Mouse (Mus musculus): ENCODE data around the gene Ovol1. TPM values are rescaled to one million over a fixed set of nuclear protein-coding genes. Genes with fewer than 3 reads are reported as not detected.

The Ovol1 gene
- polyA plus RNA-seq, 1 experiment from 2014 or later: 0.18 TPM

GRCm38 (mm10) chr19:5571831-5572230 lies 11.4 kb upstream of the Ovol1 start:
- Histone ChIP-seq H3K4me3 (ENCODE audit: low read depth, low read length) (no peak overlapping the region), H3K9me3 (ENCODE audit: control insufficient read depth, low read length) (no peaks in the 10 kb centered on the region), H3K4me1 (ENCODE audit: control insufficient read depth, insufficient read depth, low read length) (peaks cover 6% of the 10 kb centered on the region), H3K36me3 (ENCODE audit: control insufficient read depth, insufficient read depth, low read length) (no peaks in the 10 kb centered on the region), H3K27ac (ENCODE audit: low read depth, low read length) (no peak overlapping the region), H3K4me2 (no peak overlapping the region), H3K9ac (ENCODE audit: low read length) (no peak overlapping the region), H3K27me3 (ENCODE audit: control insufficient read depth, insufficient read depth, low read length) (no peaks in the 10 kb centered on the region; the same call in 1 of the 2 replicates)
- DNase-seq (ENCODE audit: low spot score, missing footprints) (no peak), ATAC-seq (ENCODE audit: low FRiP score) (no peak)
- 75% methylated on average over 5 of the region's 5 CpGs for WGBS

- H3K36me3 ChIP-seq (ENCODE audit: control insufficient read depth, insufficient read depth, low read length): no peaks in the 10 kb centered on the region
- no peak overlapping the region for H3K4me2 ChIP-seq
- ATAC-seq (ENCODE audit: low FRiP score) (no peak), DNase-seq (ENCODE audit: low spot score, missing footprints) (no peak)
- peaks cover 6% of the 10 kb centered on the region for H3K4me1 ChIP-seq (ENCODE audit: control insufficient read depth, insufficient read depth, low read length)
- 91% methylated on average over 32 of the region's 32 CpGs for WGBS
- H3K9ac ChIP-seq (ENCODE audit: low read length): no peak overlapping the region
- H3K27ac ChIP-seq (ENCODE audit: low read depth, low read length): no peak overlapping the region
- no peaks in the 10 kb centered on the region for H3K9me3 ChIP-seq (ENCODE audit: control insufficient read depth, low read length)
- peaks cover 7% of the 10 kb centered on the region for H3K27me3 ChIP-seq (ENCODE audit: control insufficient read depth, insufficient read depth, low read length)
- no peak overlapping the region for H3K4me3 ChIP-seq (ENCODE audit: low read depth, low read length)
Observed at GRCm38 (mm10) chr19:5570353-5571246, 10.2 kb upstream of the Ovol1 start.

- Histone ChIP-seq H3K9me3 (ENCODE audit: control insufficient read depth, low read length) (no peaks in the 10 kb centered on the region), H3K27me3 (ENCODE audit: control insufficient read depth, insufficient read depth, low read length) (peaks cover 7% of the 10 kb centered on the region), H3K36me3 (ENCODE audit: control insufficient read depth, insufficient read depth, low read length) (no peaks in the 10 kb centered on the region), H3K27ac (ENCODE audit: low read depth, low read length) (no peak overlapping the region), H3K4me2 (no peak overlapping the region), H3K4me3 (ENCODE audit: low read depth, low read length) (no peak overlapping the region), H3K4me1 (ENCODE audit: control insufficient read depth, insufficient read depth, low read length) (peaks cover 6% of the 10 kb centered on the region), H3K9ac (ENCODE audit: low read length) (no peak overlapping the region)
- 91% methylated on average over 10 of the region's 10 CpGs for WGBS
- ATAC-seq (ENCODE audit: low FRiP score) (no peak), DNase-seq (ENCODE audit: low spot score, missing footprints) (no peak)
Observed at GRCm38 (mm10) chr19:5569521-5569920, 9.1 kb upstream of the Ovol1 start.

GRCm38 (mm10) chr19:5568470-5569140 lies 8.2 kb upstream of the Ovol1 start:
- Histone ChIP-seq H3K27ac (ENCODE audit: low read depth, low read length) (no peak overlapping the region), H3K27me3 (ENCODE audit: control insufficient read depth, insufficient read depth, low read length) (peaks cover 11% of the 10 kb centered on the region)
- ATAC-seq (ENCODE audit: low FRiP score): peak; percentile 41; the same call in 1 of the 2 replicates

GRCm38 (mm10) chr19:5567534-5568469 lies 7.4 kb upstream of the Ovol1 start, which contains the start of gene Ap5b1:
Ap5b1 (plus strand) TSS chr19:5568025.
- Histone ChIP-seq H3K27me3 (ENCODE audit: control insufficient read depth, insufficient read depth, low read length) (peaks cover 14% of the 10 kb centered on the region), H3K4me1 (ENCODE audit: control insufficient read depth, insufficient read depth, low read length) (peaks cover 6% of the 10 kb centered on the region), H3K4me2 (peak within 1 kb of the TSS; percentile 88), H3K27ac (ENCODE audit: low read depth, low read length) (peak within 1 kb of the TSS; percentile 68), H3K36me3 (ENCODE audit: control insufficient read depth, insufficient read depth, low read length) (no peaks in the 10 kb centered on the region), H3K9me3 (ENCODE audit: control insufficient read depth, low read length) (no peaks in the 10 kb centered on the region), H3K4me3 (ENCODE audit: low read depth, low read length) (peak within 1 kb of the TSS; percentile 78), H3K9ac (ENCODE audit: low read length) (peak within 1 kb of the TSS; percentile 76)
- WGBS: under 1% methylated on average over 99 of the region's 102 CpGs
- DNase-seq (ENCODE audit: low spot score, missing footprints) (peak; percentile 99), ATAC-seq (ENCODE audit: low FRiP score) (peak; percentile 89)

More at GRCm38 (mm10) chr19:5568470-5569140, 8.2 kb upstream of the Ovol1 start:
- Histone ChIP-seq H3K4me1 (ENCODE audit: control insufficient read depth, insufficient read depth, low read length) (peaks cover 6% of the 10 kb centered on the region), H3K4me2 (peak overlapping the region; percentile 88), H3K9me3 (ENCODE audit: control insufficient read depth, low read length) (no peaks in the 10 kb centered on the region), H3K36me3 (ENCODE audit: control insufficient read depth, insufficient read depth, low read length) (no peaks in the 10 kb centered on the region), H3K9ac (ENCODE audit: low read length) (0 out of 2 replicates have a peak overlapping the region, but pooled peaks have one; percentile 4), H3K4me3 (ENCODE audit: low read depth, low read length) (peak overlapping the region; percentile 78)
- WGBS: 10% methylated on average over 27 of the region's 27 CpGs
- DNase-seq (ENCODE audit: low spot score, missing footprints): peak; percentile 98

- DNase-seq (ENCODE audit: low spot score, missing footprints) (peak; percentile 98), ATAC-seq (ENCODE audit: low FRiP score) (peak; percentile 41)
- peak overlapping the region; percentile 88 for H3K4me2 ChIP-seq
- no peaks in the 10 kb centered on the region for H3K36me3 ChIP-seq (ENCODE audit: control insufficient read depth, insufficient read depth, low read length)
- peaks cover 6% of the 10 kb centered on the region for H3K4me1 ChIP-seq (ENCODE audit: control insufficient read depth, insufficient read depth, low read length)
- WGBS: 2% methylated on average over 26 of the region's 26 CpGs
- peak overlapping the region; percentile 68; the same call in 1 of the 2 replicates for H3K27ac ChIP-seq (ENCODE audit: low read depth, low read length)
- peak overlapping the region; percentile 76 for H3K9ac ChIP-seq (ENCODE audit: low read length)
- no peaks in the 10 kb centered on the region for H3K9me3 ChIP-seq (ENCODE audit: control insufficient read depth, low read length)
- H3K27me3 ChIP-seq (ENCODE audit: control insufficient read depth, insufficient read depth, low read length): peaks cover 20% of the 10 kb centered on the region
- peak overlapping the region; percentile 78 for H3K4me3 ChIP-seq (ENCODE audit: low read depth, low read length)
Observed at GRCm38 (mm10) chr19:5567180-5567533, 6.7 kb upstream of the Ovol1 start.

DNA sequence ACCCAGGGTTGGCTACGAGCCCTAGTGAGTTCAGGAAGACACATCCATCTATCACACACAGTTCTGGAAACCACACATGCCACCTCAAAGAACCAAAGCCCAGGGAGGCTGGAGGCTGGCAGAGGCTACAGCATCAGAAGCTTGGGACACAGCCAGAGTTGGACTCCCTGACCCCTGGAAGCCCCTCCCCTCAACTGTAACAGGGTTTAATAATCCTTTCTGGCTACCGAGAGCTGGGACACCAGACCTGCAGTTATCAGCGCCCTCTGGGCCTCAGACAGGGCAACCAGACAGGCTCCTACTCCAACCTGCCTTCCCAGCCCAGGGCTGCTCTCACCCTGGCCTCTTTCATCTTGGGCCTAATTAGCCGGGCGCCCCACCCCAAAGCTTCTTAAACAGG lies 5.9 kb upstream of the Ovol1 start:
- no peak overlapping the region for H3K27ac ChIP-seq (ENCODE audit: low read depth, low read length)
- WGBS: 62% methylated on average over 5 of the region's 5 CpGs
- H3K4me3 ChIP-seq (ENCODE audit: low read depth, low read length): no peak overlapping the region

DNA sequence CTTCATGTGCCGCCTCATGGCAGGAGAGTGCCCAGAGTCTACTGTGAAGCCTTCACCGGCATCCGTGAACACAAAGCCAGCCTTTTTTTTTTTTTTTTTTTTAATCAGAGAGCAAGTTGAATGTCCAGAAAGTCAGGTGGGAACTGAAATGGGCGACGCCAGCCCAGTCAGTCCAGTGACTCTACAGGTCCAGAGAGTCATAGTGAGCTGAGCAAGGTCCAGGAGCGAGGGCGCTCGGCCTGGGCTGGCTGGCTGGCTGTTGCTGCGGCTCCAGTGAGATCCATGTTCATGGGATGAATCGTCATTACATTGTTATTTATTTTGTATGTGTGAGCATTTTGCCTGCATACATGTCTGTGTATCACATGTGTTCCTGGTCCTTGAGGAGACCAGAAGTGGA lies 2.3 kb upstream of the Ovol1 start:
- peaks cover 64% of the 10 kb centered on the region for H3K27me3 ChIP-seq (ENCODE audit: control insufficient read depth, insufficient read depth, low read length)
- no peak overlapping the region for H3K4me3 ChIP-seq (ENCODE audit: low read depth, low read length)
- no peaks in the 10 kb centered on the region for H3K36me3 ChIP-seq (ENCODE audit: control insufficient read depth, insufficient read depth, low read length)
- peaks cover 16% of the 10 kb centered on the region for H3K4me1 ChIP-seq (ENCODE audit: control insufficient read depth, insufficient read depth, low read length)
- no peak overlapping the region for H3K9ac ChIP-seq (ENCODE audit: low read length)
- H3K27ac ChIP-seq (ENCODE audit: low read depth, low read length): no peak overlapping the region
- no peaks in the 10 kb centered on the region for H3K9me3 ChIP-seq (ENCODE audit: control insufficient read depth, low read length)
- no peak overlapping the region for H3K4me2 ChIP-seq
- WGBS: 91% methylated on average over 10 of the region's 10 CpGs
- peak; percentile 28 for DNase-seq (ENCODE audit: low spot score, missing footprints)
- ATAC-seq (ENCODE audit: low FRiP score): no peak

More for the DNA sequence above, 5.9 kb upstream of the Ovol1 start:
- DNase-seq (ENCODE audit: low spot score, missing footprints) (no peak), ATAC-seq (ENCODE audit: low FRiP score) (no peak)
- no peak overlapping the region for H3K9ac ChIP-seq (ENCODE audit: low read length)
- H3K27me3 ChIP-seq (ENCODE audit: control insufficient read depth, insufficient read depth, low read length): peaks cover 28% of the 10 kb centered on the region
- no peaks in the 10 kb centered on the region for H3K9me3 ChIP-seq (ENCODE audit: control insufficient read depth, low read length)
- H3K4me2 ChIP-seq: no peak overlapping the region
- no peaks in the 10 kb centered on the region for H3K36me3 ChIP-seq (ENCODE audit: control insufficient read depth, insufficient read depth, low read length)
- H3K4me1 ChIP-seq (ENCODE audit: control insufficient read depth, insufficient read depth, low read length): peaks cover 6% of the 10 kb centered on the region
